In genomic region chr10:78139572-78140250, GRCm38 (mm10) we compare ENCODE assay signal across 16 mouse cellular contexts. TPM values are rescaled to one million over a fixed set of nuclear protein-coding genes. Genes with fewer than 3 reads are reported as not detected.
DNase-seq lines count a peak whose midpoint lies in the region; ATAC-seq and TF ChIP-seq lines count a peak whose summit lies in the region.
"Had no signal": no experiment of that assay in that cellular context is flagged by ENCODE, and none has a peak within 500 bp of the region (broad histone marks: within the 10 kb centered on the region; RNA-seq: fewer than 3 reads in every experiment).

No protein-coding gene starts in this region.

- H3K4me1 ChIP-seq in heart, embryonic 15.5 days (replicated peaks): peaks cover 22% of the 10 kb centered on the region
- H3K4me1 ChIP-seq in limb, embryonic 13.5 days: peaks cover 23% of the 10 kb centered on the region
- peaks cover 26% of the 10 kb centered on the region for H3K4me1 ChIP-seq in limb, embryonic 10.5 days
- peaks cover 23% of the 10 kb centered on the region for H3K4me1 ChIP-seq in embryonic facial prominence, embryonic 15.5 days
- peaks cover 19% of the 10 kb centered on the region for H3K4me1 ChIP-seq in limb, embryonic 14.5 days (ENCODE audit: control insufficient read depth, insufficient read depth, low read length)

- DNase-seq in heart, adult 18-20 months: no peak
- no peak for DNase-seq in limb, embryonic 10.5 days (ENCODE audit: low spot score)
- DNase-seq in limb, embryonic 14.5 days (ENCODE audit: low spot score): no peak
- DNase-seq in thymus, postnatal 14 days: no peak
- no peak for DNase-seq in urinary bladder, postnatal 10 days (ENCODE audit: low spot score)
- DNase-seq: cerebellum, adult 18-20 months; right cerebral cortex, postnatal 4 days; thymus, postnatal 36 days had no signal

- WGBS in heart, embryonic 15.5 days: 66% methylated on average over 11 of the region's 11 CpGs
- WGBS in limb, embryonic 13.5 days: 73% methylated on average over 11 of the region's 11 CpGs
- 69% methylated on average over 11 of the region's 11 CpGs for WGBS in limb, embryonic 10.5 days
- 78% methylated on average over 11 of the region's 11 CpGs for WGBS in embryonic facial prominence, embryonic 15.5 days
- 68% methylated on average over 11 of the region's 11 CpGs for WGBS in limb, embryonic 14.5 days

- no peak overlapping the region for H3K9ac ChIP-seq in heart, embryonic 15.5 days
- no peak overlapping the region for H3K9ac ChIP-seq in limb, embryonic 13.5 days
- H3K9ac ChIP-seq in embryonic facial prominence, embryonic 15.5 days: no peak overlapping the region
- H3K9ac ChIP-seq in limb, embryonic 14.5 days (ENCODE audit: low read depth, low read length, severe bottlenecking): no peak overlapping the region; the same call in 1 of the 2 replicates
- H3K9ac ChIP-seq: neural tube, embryonic 13.5 days had no signal

- no peak overlapping the region for H3K4me3 ChIP-seq in heart, embryonic 15.5 days
- no peak overlapping the region for H3K4me3 ChIP-seq in limb, embryonic 13.5 days
- H3K4me3 ChIP-seq in limb, embryonic 10.5 days: no peak overlapping the region
- no peak overlapping the region for H3K4me3 ChIP-seq in embryonic facial prominence, embryonic 15.5 days (replicated peaks)
- no peak overlapping the region for H3K4me3 ChIP-seq in limb, embryonic 14.5 days (replicated peaks; ENCODE audit: low read length)
- H3K4me3 ChIP-seq: megakaryocyte, embryonic 14.5 days; neural tube, embryonic 13.5 days had no signal

- H3K27me3 ChIP-seq in heart, embryonic 15.5 days: no peaks in the 10 kb centered on the region
- H3K27me3 ChIP-seq in limb, embryonic 13.5 days: no peaks in the 10 kb centered on the region
- no peaks in the 10 kb centered on the region; the same call in 1 of the 2 replicates for H3K27me3 ChIP-seq in limb, embryonic 10.5 days (ENCODE audit: low read depth, poor library complexity, severe bottlenecking)
- no peaks in the 10 kb centered on the region for H3K27me3 ChIP-seq in embryonic facial prominence, embryonic 15.5 days
- H3K27me3 ChIP-seq in limb, embryonic 14.5 days (ENCODE audit: control insufficient read depth, insufficient read depth, low read length): no peaks in the 10 kb centered on the region
- H3K27me3 ChIP-seq: neural tube, embryonic 13.5 days had no signal

- peak overlapping the region; percentile 74 for H3K27ac ChIP-seq in heart, embryonic 15.5 days
- H3K27ac ChIP-seq in limb, embryonic 13.5 days: peak overlapping the region; percentile 67
- no peak overlapping the region for H3K27ac ChIP-seq in limb, embryonic 10.5 days
- H3K27ac ChIP-seq in embryonic facial prominence, embryonic 15.5 days (replicated peaks): peak overlapping the region; percentile 86
- H3K27ac ChIP-seq in limb, embryonic 14.5 days (replicated peaks; ENCODE audit: low read depth, low read length): peak overlapping the region; percentile 77
- H3K27ac ChIP-seq: neural tube, embryonic 13.5 days had no signal

- no peaks in the 10 kb centered on the region for H3K9me3 ChIP-seq in heart, embryonic 15.5 days (replicated peaks)
- no peaks in the 10 kb centered on the region for H3K9me3 ChIP-seq in limb, embryonic 13.5 days
- no peaks in the 10 kb centered on the region for H3K9me3 ChIP-seq in limb, embryonic 10.5 days (replicated peaks)
- no peaks in the 10 kb centered on the region for H3K9me3 ChIP-seq in embryonic facial prominence, embryonic 15.5 days (replicated peaks)
- no peaks in the 10 kb centered on the region for H3K9me3 ChIP-seq in limb, embryonic 14.5 days (ENCODE audit: control insufficient read depth, low read length)
- H3K9me3 ChIP-seq: G1E; neural tube, embryonic 13.5 days had no signal

- H3K36me3 ChIP-seq in heart, embryonic 15.5 days: no peaks in the 10 kb centered on the region
- no peaks in the 10 kb centered on the region for H3K36me3 ChIP-seq in limb, embryonic 13.5 days
- no peaks in the 10 kb centered on the region for H3K36me3 ChIP-seq in limb, embryonic 10.5 days
- H3K36me3 ChIP-seq in embryonic facial prominence, embryonic 15.5 days: no peaks in the 10 kb centered on the region
- no peaks in the 10 kb centered on the region for H3K36me3 ChIP-seq in limb, embryonic 14.5 days (ENCODE audit: control insufficient read depth, insufficient read depth, low read length)
- H3K36me3 ChIP-seq: G1E; neural tube, embryonic 13.5 days had no signal

- no peak overlapping the region; the same call in 1 of the 2 replicates for H3K4me2 ChIP-seq in heart, embryonic 15.5 days
- peak overlapping the region; percentile 25; the same call in 1 of the 2 replicates for H3K4me2 ChIP-seq in limb, embryonic 13.5 days (replicated peaks)
- no peak overlapping the region for H3K4me2 ChIP-seq in embryonic facial prominence, embryonic 15.5 days (replicated peaks)
- no peak overlapping the region for H3K4me2 ChIP-seq in limb, embryonic 14.5 days (replicated peaks; ENCODE audit: low read depth, low read length, severe bottlenecking)
- H3K4me2 ChIP-seq: neural tube, embryonic 13.5 days had no signal

- no peak for TF ChIP-seq POLR2A in limb, embryonic 14.5 days (IDR thresholded peaks at IDR 0.05; ENCODE audit: borderline replicate concordance, extremely low read depth, insufficient read depth, insufficient read length)

- no peak for ATAC-seq in heart, embryonic 15.5 days (replicated peaks; ENCODE audit: insufficient number of reproducible peaks, insufficient read depth, low FRiP score, low read depth)
- no peak for ATAC-seq in limb, embryonic 13.5 days (ENCODE audit: low FRiP score, low read depth)
- ATAC-seq in embryonic facial prominence, embryonic 15.5 days (ENCODE audit: insufficient number of reproducible peaks, low FRiP score, low TSS enrichment, low read depth): no peak
- no peak for ATAC-seq in limb, embryonic 14.5 days (ENCODE audit: low FRiP score, low read depth)
- ATAC-seq: forebrain, embryonic 14.5 days; hindbrain, embryonic 16.5 days had no signal

RNA-seq across cellular contexts. Expression of gene D10Jhu81e, which starts 29.9 kb away (rescaled TPM):
- polyA plus RNA-seq in heart, embryonic 15.5 days (2015; fragmentation: Nextera tagmentation; extraction: Ambion mirVana): 57.8 and 61.4 TPM in 2 replicates
- total RNA-seq in heart, adult 18-20 months (2021): 100 to 1,000 TPM; 684 to 739 TPM
- polyA plus RNA-seq in limb, embryonic 13.5 days (2015; fragmentation: Nextera tagmentation; extraction: Ambion mirVana): 34.7 and 34.8 TPM in 2 replicates
- polyA plus RNA-seq in limb, embryonic 10.5 days (2016; fragmentation: Nextera tagmentation; extraction: Ambion mirVana): 19.9 and 20.3 TPM in 2 replicates
- 38.1 and 40.9 TPM in 2 replicates for polyA plus RNA-seq in embryonic facial prominence, embryonic 15.5 days (2015; fragmentation: Nextera tagmentation; extraction: Ambion mirVana)
- 94.8 and 125 TPM in 2 replicates for polyA plus RNA-seq in limb, embryonic 14.5 days (2012; rRNA removed)
- 25.6 and 28.6 TPM in 2 replicates for polyA plus RNA-seq in limb, embryonic 14.5 days (2014; fragmentation: Nextera tagmentation; extraction: Ambion mirVana)

RNA-seq across cellular contexts. Expression of gene Pwp2, which starts 45.2 kb away (rescaled TPM):
- 9.1 and 14.1 TPM in 2 replicates for polyA plus RNA-seq in heart, embryonic 15.5 days (2015; fragmentation: Nextera tagmentation; extraction: Ambion mirVana)
- total RNA-seq in heart, adult 18-20 months (2021): 10 to 100 TPM; 11.2 to 11.6 TPM
- polyA plus RNA-seq in limb, embryonic 13.5 days (2015; fragmentation: Nextera tagmentation; extraction: Ambion mirVana): 21.1 and 22.5 TPM in 2 replicates
- 35.0 and 38.6 TPM in 2 replicates for polyA plus RNA-seq in limb, embryonic 10.5 days (2016; fragmentation: Nextera tagmentation; extraction: Ambion mirVana)
- polyA plus RNA-seq in embryonic facial prominence, embryonic 15.5 days (2015; fragmentation: Nextera tagmentation; extraction: Ambion mirVana): 17.9 and 18.4 TPM in 2 replicates
- 15.8 and 16.1 TPM in 2 replicates for polyA plus RNA-seq in limb, embryonic 14.5 days (2012; rRNA removed)
- 16.9 and 17.4 TPM in 2 replicates for polyA plus RNA-seq in limb, embryonic 14.5 days (2014; fragmentation: Nextera tagmentation; extraction: Ambion mirVana)
